Mouse (Mus musculus) left cerebral cortex, postnatal 36 days (tissue): Measurements from ENCODE around the gene Tmeff1. TPM values are rescaled to one million over a fixed set of nuclear protein-coding genes. Genes with fewer than 3 reads are reported as not detected.
"Not testable (repeated sequence)": the region's sequence is repeated elsewhere in the genome, so short reads cannot be mapped to it uniquely, and the experiment has no call there.

Source experiments
- DNase-seq, 2 experiments: peaks; one replicate each; pipeline ENCODE4 v3.0.0; 2021 to 2022; ENCODE audit warnings: low spot score in 2 of 2, mixed read lengths in 1 of 2
- intact Hi-C: fragments of 180-260 bp; cut with DNase I; formaldehyde crosslinking; loops from one replicate; pipeline ENCODE4 v1.15.1; 2025
- total RNA-seq, 2 experiments: library from RNA; stranded (reverse); gene quantifications; 2 replicates each; pipeline ENCODE4 v1.2.3; 2021

Tmeff1 gene
- total RNA-seq, 2 experiments from 2014 or later, result 114 to 135 TPM

DNA sequence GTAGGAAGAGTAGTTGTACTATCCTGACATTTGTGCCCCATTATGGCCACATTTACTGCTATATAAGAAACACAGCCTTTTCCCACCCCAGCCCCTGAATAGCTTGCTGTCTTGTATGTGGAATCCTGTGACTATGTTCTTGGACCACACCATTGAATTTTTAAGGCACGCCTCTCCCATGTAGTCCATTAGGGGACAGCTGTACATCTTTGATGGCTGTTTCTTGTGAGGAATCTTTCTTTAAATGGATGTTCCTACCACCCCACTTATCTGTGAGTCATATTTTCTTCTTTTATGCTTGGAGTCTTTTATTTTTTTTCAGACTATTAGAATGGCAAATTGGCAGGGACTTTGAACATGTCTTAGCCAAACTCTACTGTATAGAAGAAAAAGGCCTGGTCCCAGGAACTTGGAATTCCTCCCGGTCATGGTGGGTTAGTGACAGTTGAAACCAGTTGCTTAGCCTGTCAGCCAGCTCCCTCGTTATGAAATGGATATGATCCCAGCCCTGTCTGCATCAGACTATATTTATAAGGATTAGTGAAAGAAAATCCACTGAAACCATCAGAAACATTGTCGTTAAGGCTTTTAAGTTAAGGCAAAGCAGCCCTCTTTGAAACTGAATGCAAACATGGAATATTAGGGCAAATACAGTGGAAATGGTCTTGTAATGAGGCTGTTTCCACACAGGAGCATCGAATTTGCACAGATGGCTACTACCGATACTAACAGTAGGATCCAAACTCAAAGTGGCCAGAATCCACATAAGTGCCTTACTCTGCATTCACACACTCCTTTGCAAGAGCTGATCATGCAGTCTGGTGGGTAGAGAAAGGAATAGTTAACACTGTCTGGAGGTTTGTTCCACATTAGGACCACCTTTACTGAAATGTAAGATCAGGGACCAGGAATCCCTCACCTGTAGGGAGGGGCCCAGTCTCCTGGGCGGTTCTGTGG lies 75.9 kb downstream of the Tmeff1 start:
- intact Hi-C loops, result loop anchor here (5.0 kb wide), 1 partner anchor 79 kb away; no protein-coding TSS in a partner anchor
- no peak for DNase-seq

DNA sequence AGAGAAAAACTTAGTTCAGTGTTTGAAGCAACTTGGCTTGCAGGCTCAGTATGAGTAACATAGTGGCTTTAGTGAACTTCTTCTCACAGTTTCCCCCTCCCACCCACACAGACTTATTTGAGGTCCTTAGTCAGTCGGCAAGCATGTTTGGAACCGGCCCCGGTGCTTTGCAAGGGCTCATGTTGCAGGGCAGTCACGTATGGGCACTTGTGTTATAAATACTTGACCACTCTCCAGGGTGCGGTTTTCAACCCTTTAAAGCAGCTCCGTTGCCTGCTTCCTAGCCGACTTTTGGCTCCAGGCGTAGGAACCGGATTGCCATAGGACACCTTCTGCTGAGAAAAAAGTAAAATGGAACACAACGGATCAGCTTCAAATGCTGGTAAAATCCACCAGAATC lies 78.3 kb downstream of the Tmeff1 start, which contains the start of gene Cavin4:
TSS of gene Cavin4 (plus strand) at position 244 of the 400 bp plus-strand sequence.
- no peak for DNase-seq
- intact Hi-C loops, result loop anchor here (5.0 kb wide), 1 partner anchor 81 kb away; no protein-coding TSS in a partner anchor

DNA sequence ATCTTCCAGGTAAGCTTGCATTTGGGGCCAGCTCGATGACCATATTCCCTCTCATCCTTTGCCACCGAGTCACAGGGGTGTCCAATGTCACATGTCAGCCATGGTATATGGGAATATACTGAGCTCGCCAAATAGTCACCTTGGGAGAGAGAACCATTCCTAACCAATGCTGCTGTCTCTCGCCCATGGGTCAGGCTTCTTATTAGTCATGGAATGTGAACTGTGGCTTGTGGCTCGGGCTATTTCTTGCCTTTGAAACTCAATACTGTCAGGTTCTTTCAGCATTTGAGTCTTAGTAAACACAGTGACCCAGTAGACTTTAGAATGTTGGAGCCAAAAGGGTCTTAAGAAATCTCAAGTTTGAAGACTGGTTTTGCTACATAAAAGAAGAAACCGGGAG lies 79.0 kb downstream of the Tmeff1 start:
- intact Hi-C loops, result loop anchor here (5.0 kb wide), 1 partner anchor 82 kb away; no protein-coding TSS in a partner anchor
- DNase-seq, result no peak

DNA sequence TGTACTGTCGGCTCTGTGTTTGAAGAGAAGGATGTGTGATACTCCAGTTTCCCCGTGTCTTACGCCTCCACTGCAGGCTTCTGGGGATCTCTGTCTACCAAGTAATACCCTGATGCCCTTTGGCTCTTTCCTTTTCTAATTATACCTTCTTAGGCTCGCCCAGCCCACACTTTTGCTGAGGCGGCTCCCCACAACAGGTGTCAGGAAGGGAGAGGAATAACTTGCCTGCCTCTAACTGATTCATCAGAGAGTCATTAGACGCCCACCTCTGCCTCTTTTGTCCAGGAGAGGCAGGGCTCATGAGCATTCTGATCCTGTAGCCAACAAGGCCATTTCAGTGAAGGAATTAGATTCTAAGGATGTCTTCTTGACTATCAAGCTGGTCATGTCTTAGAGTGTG lies 82.3 kb downstream of the Tmeff1 start:
- intact Hi-C loops, result no loop called here
- no peak for DNase-seq

DNA sequence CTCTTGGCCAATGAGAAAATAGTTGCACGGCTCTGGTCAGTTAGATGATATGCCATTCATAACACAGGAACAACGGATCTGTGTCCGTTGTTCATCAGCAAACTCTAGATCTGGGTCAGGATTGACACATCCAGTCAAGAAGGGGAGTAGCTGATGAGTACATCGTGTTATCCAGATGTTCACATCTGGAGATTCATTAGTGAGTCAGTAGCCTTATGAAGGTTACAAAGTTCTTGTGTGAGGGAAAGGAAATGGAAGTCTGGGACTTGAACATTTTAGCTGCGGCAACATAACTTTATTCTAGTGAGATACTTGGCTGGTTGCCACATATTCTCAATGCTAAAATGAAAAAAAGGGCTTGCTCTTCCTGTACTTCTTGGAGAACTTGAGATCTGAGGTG lies 87.9 kb downstream of the Tmeff1 start:
- DNase-seq, result no peak
- intact Hi-C loops, result no loop called here

DNA sequence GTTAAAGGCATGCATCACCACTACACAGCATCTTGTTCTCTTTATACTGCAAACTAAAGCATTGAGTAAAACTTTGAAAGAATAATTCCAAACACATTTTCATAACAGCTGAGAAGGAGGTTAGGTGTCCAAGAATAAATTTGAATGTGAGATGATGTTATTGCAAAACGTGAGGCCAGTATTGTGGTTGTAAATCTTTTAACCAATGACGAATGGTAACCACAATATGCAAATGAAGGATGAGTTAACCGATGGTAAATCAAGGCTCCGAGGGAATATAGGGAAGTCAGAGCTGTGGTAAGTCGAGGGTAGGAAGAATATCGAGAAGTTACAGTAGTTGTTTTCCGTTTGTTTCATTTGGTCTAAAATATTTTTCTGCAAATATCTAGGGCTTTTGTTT lies 89.4 kb downstream of the Tmeff1 start:
- intact Hi-C loops, result no loop called here
- DNase-seq, result no peak

DNA sequence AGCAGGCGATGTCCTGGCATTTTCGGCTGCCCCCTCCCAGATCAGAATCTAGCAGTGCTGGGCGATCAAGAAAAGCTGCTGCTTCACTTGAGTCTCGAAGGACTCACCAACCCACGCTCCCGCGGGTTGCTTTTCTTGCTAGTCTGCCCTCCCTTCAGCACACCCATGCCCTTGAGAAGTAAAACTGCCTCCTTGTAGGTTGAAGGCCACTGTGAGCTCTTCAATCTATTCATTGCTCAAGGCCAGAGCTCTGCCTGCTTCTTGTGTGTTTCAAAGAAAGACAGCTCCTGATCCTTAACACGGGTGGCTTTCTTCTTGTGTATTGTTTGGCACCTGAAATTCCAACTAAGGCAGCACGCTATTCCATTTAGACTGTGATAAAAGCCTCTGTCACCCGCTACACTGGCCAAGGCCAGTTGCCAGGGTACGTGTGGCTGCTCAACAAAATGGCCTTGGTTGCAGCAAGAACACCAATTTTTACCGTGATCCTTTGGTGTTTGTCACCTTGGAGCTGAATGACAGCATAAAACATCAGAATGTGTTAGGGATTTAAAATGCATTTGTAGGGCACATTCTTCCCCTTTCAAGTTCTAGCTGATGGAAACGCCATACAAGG lies 91.7 kb downstream of the Tmeff1 start:
- intact Hi-C loops, result no loop called here
- DNase-seq, result no peak

DNA sequence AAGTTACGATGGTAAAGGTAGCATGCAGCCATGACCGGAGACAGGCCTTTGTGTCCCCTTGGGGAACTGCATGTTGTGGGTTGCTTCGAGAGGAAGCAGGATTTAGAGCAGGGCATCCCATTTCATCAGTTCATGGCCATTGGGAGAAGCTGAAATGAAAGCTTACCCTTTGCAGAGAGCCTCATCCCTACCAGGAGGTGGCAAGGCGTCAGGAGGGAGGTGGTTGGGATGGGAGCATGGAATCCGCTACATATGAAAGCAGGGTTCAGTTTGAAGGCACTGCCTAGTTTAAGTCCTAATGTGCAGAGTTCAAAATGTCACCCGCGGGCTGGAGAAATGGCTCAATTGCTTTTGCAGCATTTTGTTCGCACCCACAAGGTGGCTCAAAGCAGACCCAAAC lies 92.3 kb downstream of the Tmeff1 start:
- DNase-seq, result no peak

DNA sequence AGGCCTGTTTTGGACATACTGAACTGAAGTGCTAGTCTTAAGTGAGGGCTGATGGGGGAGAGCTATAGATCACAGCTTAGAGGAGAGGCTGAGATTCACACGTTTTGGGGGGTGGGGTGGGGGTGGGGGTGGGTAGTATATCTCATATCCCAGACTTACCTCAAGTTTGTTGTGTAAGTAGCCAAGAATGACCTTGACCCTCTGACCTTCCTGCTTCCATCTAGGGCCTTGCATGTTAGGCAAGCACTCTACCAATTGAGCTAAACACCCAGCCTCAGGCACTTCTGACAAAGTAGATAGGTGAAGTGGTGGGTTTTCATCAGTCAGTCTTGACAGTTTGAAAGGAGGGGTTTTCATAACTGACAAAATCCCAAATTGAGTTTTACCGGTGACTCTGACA lies 92.8 kb downstream of the Tmeff1 start:
- intact Hi-C loops, result no loop called here
- DNase-seq, result no peak

More for the DNA sequence above, 92.3 kb downstream of the Tmeff1 start:
- intact Hi-C loops, result no loop called here

DNA sequence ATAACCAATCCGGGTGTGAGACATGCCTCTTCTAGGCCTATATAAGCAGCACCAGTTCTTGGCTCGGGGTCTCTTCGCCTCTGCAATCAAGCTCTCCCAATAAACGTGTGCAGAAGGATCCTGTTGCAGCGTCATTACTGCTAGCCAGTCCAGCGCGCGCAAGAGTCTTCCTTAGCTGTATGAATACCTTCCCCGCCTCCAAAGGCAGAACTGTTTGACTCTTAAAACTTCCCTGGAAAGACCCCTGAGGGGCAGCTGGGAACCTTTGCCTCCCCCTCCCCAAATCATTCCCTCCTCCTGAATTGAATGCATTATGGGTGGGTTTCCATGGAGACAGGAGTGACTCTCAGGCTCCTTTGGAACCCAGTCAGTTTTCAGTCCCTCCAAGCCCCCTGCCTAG lies 93.8 kb downstream of the Tmeff1 start:
- intact Hi-C loops, result no loop called here

DNA sequence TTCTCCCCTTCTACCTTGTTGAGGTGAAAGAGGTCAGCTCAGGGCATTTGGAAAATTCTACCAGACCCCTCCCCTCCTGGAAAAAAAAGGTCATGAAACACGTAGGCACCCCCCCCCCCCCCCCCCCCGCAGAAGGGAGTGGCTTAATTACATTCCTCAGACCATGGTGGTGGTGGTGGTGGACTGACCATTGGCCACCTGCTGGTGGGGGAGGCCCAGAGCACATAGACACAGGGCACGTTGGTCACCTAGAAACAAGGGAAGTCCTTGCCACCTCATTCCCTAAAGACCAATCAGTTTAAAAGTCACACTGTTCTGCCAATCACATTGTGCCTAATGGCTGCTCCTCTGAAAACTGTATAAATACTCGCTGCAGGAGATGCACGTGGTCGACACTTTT lies 94.8 kb downstream of the Tmeff1 start:
- DNase-seq, result not testable (repeated sequence)
- intact Hi-C loops, result loop anchor here (2.0 to 5.0 kb wide), 2 partner anchors 92 to 207 kb away; partner anchors contain the start of genes Tex10 and Tmeff1

More for the DNA sequence above, 93.8 kb downstream of the Tmeff1 start:
- DNase-seq, result no peak

DNA sequence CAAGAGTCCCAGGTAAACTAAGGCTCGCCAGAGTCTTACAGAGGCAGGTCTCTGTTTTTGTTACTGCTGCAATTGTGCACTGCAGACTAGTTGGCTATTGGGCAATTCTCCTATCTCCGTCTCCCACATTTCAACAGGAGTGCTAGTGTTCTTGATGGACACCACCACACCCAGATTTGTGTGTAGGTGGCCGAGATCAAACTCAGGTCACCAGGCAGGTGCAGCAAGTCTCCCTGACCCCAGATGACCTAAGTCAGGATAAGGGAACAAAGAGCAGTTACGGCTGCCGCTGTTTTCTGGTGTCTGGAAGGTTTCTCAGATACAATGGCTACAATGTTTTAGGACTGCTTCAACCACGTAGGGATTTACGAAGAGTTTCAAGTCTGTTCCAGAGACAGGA lies 95.2 kb downstream of the Tmeff1 start:
- intact Hi-C loops, result loop anchor here (2.0 to 5.0 kb wide), 2 partner anchors 93 to 207 kb away; partner anchors contain the start of genes Tex10 and Tmeff1

DNA sequence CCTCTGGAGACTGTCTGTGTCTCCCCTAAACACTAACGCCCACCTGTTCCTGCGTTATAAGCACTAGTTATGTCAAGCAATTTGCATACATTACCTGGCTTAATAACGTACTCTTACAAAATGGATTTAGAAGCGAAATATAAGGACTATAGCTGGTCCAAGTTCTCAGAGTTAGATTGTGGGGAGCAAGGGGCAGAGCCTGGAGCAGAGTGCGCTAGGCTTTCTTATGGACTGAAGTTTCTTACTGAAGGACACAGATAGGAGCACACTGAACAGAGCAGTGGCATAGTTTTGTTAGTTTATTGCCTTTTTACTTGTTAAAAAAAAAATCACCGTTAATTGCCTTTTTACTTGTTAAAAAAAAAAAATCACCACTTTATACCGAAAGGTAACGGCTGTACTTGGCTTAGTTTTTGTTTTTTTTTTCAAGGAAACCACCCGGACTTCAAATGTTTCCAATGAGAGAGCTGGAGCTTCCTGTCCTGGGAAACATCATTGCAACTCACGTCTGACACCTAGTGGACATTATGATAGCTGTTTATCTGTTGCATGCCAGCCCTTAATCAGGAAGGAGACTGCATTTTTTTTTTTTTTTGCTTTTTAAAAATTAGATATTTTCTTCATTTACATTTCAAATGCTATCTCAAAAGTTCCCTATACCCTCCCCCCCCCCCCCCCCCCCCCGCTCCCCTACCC lies 95.8 kb downstream of the Tmeff1 start:
- no peak for DNase-seq
- intact Hi-C loops, result loop anchor here (2.0 to 5.0 kb wide), 2 partner anchors 93 to 208 kb away; partner anchors contain the start of genes Tex10 and Tmeff1

More for the DNA sequence above, 95.2 kb downstream of the Tmeff1 start:
- no peak for DNase-seq

DNA sequence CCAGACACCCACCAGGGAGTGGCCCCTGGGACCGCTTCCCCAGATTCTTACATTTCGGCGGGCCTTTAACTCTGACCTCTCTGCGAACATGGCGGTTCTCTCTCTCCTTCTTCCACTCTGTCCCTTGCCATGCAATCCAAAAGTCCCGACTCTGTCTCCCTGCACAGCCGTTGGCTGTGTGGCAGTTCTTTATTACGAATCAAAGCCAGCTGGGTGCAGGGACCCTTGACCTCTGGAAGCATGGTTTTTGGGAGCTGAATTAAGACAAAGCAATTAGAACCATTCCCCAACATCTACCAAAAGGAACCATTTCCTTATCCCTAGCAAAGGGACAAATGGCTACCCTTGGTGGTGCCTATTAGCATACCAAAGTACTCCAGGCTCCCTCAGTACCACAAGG lies 98.2 kb downstream of the Tmeff1 start:
- DNase-seq, result no peak
- intact Hi-C loops, result loop anchor here (5.0 kb wide), 1 partner anchor 96 kb away; the partner anchor contains the start of gene Tmeff1

DNA sequence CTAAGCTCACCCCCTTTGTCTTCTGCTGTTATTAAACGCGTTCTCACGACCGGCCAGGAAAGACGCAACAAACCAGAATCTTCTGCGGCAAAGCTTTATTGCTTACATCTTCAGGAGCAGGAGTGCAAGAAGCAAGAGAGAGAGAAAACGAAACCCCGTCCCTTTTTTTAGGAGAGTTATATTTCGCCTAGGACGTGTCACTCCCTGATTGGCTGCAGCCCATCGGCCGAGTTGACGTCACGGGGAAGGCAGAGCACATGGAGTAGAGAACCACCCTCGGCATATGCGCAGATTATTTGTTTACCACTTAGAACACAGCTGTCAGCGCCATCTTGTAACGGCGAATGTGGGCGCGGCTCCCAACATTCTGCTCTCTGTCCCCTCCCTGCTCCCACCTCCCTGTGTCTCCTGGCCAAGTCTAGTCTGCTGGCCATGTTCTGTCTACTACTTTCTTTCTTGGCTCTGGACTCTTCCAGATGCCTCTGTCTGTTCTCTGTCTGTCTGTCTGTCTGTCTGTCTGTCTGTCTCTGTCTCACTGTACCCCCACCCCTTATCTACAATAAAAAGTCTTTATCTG lies 98.7 kb downstream of the Tmeff1 start:
- DNase-seq, result peak in 1 of 2 experiments; percentile 31
- intact Hi-C loops, result loop anchor here (5.0 kb wide), 1 partner anchor 96 kb away; the partner anchor contains the start of gene Tmeff1

DNA sequence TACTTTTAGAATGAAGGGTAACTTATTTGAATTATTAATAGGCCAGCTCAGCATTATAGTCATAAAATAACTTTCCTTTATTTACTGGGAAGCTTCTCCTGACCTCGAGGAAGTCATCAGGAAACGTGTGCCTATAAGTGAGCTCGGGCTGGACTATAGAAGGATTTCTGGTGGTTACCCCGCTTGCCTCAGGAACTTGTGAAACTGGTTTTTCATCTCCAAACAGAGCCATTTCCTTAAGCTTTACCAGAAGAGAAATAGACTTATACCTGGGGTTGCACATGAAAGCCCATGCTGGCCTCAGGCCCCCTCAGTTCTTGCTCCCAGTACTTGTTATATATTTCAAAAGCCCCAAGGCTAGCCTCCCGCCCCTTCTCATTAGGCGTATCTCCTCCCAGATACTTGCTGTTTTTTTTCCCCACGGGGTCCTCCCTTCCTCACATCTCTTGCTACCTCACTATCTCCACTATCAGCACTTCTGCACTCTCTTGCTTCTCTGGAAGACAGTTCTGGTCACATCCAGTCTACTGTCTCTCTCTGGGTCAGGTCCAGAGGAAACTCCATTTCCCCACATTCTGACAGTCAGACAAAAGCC lies 99.7 kb downstream of the Tmeff1 start:
- no peak for DNase-seq
- intact Hi-C loops, result loop anchor here (5.0 kb wide), 1 partner anchor 97 kb away; the partner anchor contains the start of gene Tmeff1

DNA sequence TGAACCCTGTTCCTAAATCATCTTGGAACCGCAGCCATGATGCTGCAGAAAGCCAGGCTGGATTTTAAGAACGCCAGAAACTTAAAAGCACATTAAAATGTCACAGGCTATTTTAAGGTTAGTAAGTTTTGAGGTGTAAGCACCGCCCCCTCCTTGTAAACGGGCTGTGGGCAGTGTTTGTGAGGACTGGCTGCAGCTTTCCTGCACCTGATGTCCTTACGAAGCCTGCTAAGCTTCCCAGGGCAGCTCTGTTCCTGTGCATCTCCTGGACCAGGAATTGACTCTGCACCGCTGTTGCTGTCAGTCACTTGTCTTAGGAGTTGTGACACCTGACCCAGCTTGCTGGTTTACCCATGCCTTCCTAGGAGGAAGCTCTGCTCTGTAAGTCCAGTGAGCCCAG lies 103.2 kb downstream of the Tmeff1 start:
- DNase-seq, result peak in 1 of 2 experiments; percentile 33
- intact Hi-C loops, result no loop called here

DNA sequence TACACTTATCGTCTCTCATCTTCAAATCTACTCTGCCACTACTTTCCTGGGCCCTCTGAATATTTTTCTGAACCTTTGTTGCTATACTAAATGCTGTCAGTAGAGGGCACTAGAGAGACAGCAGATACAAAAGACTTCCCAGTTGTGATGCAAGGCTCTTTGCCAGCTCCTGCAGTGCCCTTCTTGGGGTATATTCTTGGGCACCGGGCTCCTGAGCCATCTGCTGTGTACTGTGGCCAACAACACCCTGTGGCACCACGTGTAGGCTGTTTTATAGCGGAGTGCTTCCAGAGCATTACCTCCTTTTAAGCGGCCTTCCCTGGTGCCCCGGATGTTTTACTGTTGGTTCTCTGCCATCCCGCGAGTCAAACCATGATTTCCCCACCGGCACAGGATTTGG lies 105.7 kb downstream of the Tmeff1 start:
- peak; percentile 40 to 49 for DNase-seq
- intact Hi-C loops, result loop anchor here (5.0 to 10.0 kb wide), 4 partner anchors 82 to 934 kb away; no protein-coding TSS in a partner anchor
